Mouse (Mus musculus) lung, postnatal 25 days (tissue): ENCODE data around the gene Ptprz1.
"Not testable (repeated sequence)": the region's sequence is repeated elsewhere in the genome, so short reads cannot be mapped to it uniquely, and the experiment has no call there.

Source experiments
- DNase-seq: peaks from one replicate; pipeline ENCODE4 v3.0.0; 2022; ENCODE audit warnings: low spot score

Gene Ptprz1

DNA sequence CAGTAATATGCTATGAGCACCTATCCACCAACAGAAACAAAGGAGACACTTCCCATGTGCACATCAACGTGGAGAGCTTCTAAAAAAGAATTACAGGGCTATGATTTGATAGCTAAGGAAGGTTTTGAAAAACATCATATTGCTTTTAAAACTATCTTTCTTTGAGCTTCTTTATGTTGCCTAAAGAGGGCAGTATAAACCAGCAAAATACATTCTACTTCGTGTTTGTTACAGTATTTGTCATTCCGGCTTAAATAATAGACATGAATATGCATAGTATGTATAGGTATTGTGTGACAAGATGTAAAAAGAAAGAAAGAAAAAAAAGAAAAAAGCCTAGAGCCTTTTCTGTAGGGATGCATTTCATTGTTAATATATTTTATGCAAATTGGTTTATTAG lies 127.8 kb downstream of the Ptprz1 start:
- no peak for DNase-seq

DNA sequence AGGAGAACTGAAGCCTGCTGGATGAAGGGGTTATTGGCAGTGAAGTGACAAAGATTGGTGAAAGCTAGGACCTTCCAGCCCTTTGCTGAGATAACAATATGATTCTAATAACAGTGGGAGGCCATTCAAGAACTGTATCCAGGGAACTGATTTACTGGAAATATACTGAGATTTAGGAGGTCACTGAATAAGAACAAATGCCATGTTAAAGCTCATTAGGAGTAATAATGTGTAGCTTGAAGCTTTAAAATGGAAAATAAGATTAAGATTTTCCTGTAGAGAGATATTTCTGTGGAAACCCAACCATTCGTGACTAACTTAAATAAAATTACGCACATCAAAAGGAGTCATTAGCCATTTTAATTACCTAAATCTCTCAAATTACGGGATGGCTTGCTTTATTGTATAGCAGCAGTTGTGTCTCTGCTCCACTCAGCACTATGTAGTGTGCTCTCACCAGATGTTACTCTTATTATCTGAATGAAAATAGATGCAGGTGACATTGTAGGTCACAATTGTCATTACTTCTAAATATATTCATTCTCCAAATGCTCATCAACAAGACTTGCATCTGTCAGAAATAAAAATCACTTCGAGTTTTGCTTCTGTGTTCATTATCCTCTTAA lies 139.8 kb downstream of the Ptprz1 start:
- no peak for DNase-seq

DNA sequence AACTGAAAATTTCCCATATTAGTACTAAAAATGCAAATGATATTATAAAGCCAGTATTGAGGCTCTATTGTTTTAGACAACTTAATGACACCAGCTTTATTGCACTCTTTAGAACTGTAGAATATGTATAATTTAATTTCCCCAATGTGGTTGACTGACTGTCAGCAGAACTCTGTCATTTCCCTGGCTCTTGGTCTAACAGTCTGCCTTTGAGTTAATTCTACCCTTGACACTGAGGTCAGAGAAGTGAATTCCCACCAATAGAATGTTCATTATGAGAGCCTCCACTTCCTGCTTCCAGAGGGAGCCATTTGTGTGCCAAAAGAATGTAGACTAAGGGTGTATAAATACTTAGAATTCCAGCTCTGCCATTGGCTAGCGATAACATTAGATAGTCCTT lies 152.9 kb downstream of the Ptprz1 start:
- no peak for DNase-seq

- DNase-seq = no peak
Observed at GRCm38 (mm10) chr6:23048836-23049235, 173.5 kb downstream of the Ptprz1 start.

- no peak for DNase-seq
Observed at GRCm38 (mm10) chr6:23055734-23056133, 180.4 kb downstream of the Ptprz1 start.

DNA sequence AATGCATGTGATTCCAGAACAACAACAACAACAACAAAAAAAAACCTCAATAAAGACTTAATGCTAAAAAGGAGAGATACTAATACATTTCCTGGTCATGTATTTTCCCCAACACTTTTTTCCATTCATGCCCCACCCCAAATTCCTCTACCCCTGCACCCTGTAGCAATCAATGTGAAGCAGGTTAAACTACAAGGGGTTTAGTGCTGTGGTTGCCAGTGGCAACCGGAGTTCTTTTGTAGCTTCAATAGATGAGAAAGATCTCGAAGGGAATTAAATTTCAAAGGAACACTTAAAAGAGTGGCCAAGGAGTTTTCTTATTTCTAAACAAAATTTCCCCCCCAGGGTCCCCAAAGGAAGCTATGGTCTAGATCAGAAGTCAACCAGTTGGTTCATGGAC lies 200.8 kb downstream of the Ptprz1 start:
- no peak for DNase-seq

DNA sequence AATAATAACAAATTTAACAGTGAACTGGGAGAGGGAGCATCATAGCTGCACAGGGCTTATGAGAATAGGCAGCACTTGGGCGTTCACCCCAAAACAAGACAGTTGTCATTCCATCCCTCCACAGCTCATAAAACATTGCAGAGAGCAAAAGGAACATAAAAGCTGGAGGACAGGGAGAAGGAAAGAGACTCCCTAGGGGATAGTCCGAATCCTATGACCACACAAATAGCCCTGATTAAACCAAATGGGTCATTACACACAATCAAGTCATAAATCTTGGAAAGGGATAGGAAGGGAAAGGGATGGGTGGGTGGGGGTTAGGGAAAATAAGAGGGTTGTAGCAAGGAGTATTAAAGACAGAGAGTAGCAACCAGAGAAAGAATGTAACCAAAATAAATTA lies 203.0 kb downstream of the Ptprz1 start:
- DNase-seq = no peak

DNA sequence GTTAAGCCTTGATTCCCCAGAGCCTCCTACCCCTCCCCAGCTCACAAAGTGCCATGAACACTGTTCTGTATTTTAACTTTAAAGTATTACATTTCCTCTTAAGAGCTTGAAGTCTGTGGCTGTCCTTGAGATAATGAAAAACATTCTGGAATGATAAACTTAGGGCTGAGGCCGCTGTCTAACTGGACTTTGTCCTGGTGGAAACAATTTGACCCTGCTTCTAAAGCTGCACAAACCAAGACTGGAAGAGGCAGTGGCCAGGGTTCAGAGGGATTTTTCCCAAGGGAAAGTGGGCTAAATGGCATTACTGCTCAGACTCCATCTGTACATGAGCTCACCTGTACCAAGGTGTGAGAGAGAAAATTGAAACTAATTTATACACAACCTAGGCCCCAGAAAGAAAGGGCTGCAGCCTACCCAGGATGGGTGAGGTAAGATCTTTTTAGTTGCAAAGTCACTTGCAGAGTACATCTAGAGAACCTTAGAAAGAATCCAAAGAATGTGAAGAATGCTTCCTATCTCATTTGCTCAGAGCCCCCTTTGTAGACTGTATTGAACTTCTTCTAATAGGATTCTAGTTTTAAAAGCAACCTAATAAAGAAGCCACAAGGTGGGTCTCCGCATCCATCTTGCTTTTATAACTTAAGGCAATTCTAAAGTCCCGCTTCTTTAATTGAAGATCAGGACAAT lies 204.8 kb downstream of the Ptprz1 start:
- DNase-seq = no peak

DNA sequence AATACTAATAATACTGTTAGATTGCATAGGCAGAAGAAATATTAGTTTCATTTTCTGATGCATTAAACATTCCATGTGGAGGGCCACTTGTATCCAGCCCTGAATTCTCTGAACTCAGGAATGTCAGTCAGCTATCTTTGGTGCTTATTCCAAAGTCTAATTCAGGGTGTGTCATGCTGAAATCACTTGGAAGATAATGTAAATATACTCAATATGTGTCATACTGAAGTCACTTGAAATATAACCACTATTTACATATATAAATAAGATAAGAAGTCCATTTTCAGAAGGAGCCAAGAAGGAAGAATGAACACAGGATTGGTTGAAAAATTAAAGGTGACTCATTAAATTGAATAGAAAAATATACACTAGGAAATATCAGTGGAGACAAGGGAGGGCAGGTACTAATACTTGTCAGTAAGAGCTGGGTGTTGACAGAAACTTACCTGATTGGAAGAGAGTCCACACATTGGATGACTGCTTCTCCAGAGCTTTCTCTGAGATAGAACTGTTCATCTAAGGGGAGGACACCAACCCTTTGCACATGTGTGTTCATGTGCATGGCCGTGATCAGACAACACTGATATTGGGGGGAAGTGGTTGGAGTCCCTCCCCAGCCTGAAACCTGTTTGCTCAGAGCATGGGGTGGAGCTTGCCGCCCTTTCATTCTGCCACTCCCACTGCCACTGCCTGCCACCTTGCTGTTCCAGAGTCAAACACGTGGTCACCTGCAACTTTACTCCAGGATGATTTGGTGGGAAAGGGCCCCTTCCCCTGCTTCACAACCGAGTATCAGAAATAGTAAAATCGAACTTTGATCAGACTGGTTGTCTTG lies 209.5 kb downstream of the Ptprz1 start:
- DNase-seq = no peak

GRCm38 (mm10) chr6:23089292-23089691 lies 214.0 kb downstream of the Ptprz1 start:
- not testable (repeated sequence) for DNase-seq

- not testable (repeated sequence) for DNase-seq
Observed at GRCm38 (mm10) chr6:23090346-23091055, 215.2 kb downstream of the Ptprz1 start.
